Mouse (Mus musculus) gonadal fat pad, adult 2 months (tissue): ENCODE measurements around the gene Pip4k2c. TPM values are rescaled to one million over a fixed set of nuclear protein-coding genes. Genes with fewer than 3 reads are reported as not detected.

ENCODE experiments used
- polyA plus RNA-seq: library from polyadenylated mRNA; depleted of rRNA; stranded (reverse); fragments of >200 nt; gene quantifications from 2 replicates; pipeline ENCODE4 v1.2.3, GENCODE M21; 2012; rRNA removed

Pip4k2c gene
- polyA plus RNA-seq, 1 experiment, result 76.9 TPM

Other genes with a start within 250 kb of the Pip4k2c start
- 119 and 121 TPM in 2 replicates for gene Ctdsp2, start 232.9 kb downstream of the Pip4k2c start, polyA plus RNA-seq
- gene Avil, start 210.9 kb downstream of the Pip4k2c start, polyA plus RNA-seq, result 0.07 and 0.13 TPM in 2 replicates
- 27.1 and 32.9 TPM in 2 replicates for gene Tsfm, start 180.7 kb downstream of the Pip4k2c start, polyA plus RNA-seq
- gene Mettl1, start 170.2 kb downstream of the Pip4k2c start, polyA plus RNA-seq, result 31.2 and 31.9 TPM in 2 replicates
- gene Eef1akmt3, start 170.1 kb downstream of the Pip4k2c start, polyA plus RNA-seq, result 0.55 and 0.86 TPM in 2 replicates
- gene Cyp27b1, start 163.3 kb downstream of the Pip4k2c start, polyA plus RNA-seq, result 0.22 TPM in 2 replicates
- 6.1 and 8.9 TPM in 2 replicates for gene March9, start 151.4 kb downstream of the Pip4k2c start, polyA plus RNA-seq
- 204 and 205 TPM in 2 replicates for gene Cdk4, start 148.1 kb downstream of the Pip4k2c start, polyA plus RNA-seq
- gene Tspan31, start 141.3 kb downstream of the Pip4k2c start, polyA plus RNA-seq, result 128 and 146 TPM in 2 replicates
- 5.3 and 5.7 TPM in 2 replicates for gene Agap2, start 136.3 kb downstream of the Pip4k2c start, polyA plus RNA-seq
- gene Os9, start 90.5 kb downstream of the Pip4k2c start, polyA plus RNA-seq, result 109 and 143 TPM in 2 replicates
- 60.5 and 112 TPM in 2 replicates for gene B4galnt1, start 46.4 kb downstream of the Pip4k2c start, polyA plus RNA-seq
- 1.0 and 1.2 TPM in 2 replicates for gene Slc26a10, start 30.9 kb downstream of the Pip4k2c start, polyA plus RNA-seq
- gene Arhgef25, start 21.5 kb downstream of the Pip4k2c start, polyA plus RNA-seq, result 25.7 and 29.6 TPM in 2 replicates
- gene Dtx3, start 15.9 kb downstream of the Pip4k2c start, polyA plus RNA-seq, result 91.3 and 116 TPM in 2 replicates
- gene Kif5a, start 51.8 kb upstream of the Pip4k2c start, polyA plus RNA-seq, result 2.4 and 6.4 TPM in 2 replicates
- gene Dctn2, start 54.8 kb upstream of the Pip4k2c start, polyA plus RNA-seq, result 228 and 280 TPM in 2 replicates
- 21.8 and 32.7 TPM in 2 replicates for gene Mbd6, start 77.4 kb upstream of the Pip4k2c start, polyA plus RNA-seq
- gene Mars, start 100.2 kb upstream of the Pip4k2c start, polyA plus RNA-seq, result 55.2 and 64.5 TPM in 2 replicates
- gene Arhgap9, start 110.4 kb upstream of the Pip4k2c start, polyA plus RNA-seq, result 9.3 and 9.7 TPM in 2 replicates
- 15.2 and 18.3 TPM in 2 replicates for gene Gli1, start 130.4 kb upstream of the Pip4k2c start, polyA plus RNA-seq
- 0.01 and 0.03 TPM in 2 replicates for gene Inhbe, start 142.8 kb upstream of the Pip4k2c start, polyA plus RNA-seq
- 0.06 TPM in 1 of 2 replicates, not detected in the other for gene Inhbc, start 158.8 kb upstream of the Pip4k2c start, polyA plus RNA-seq
- gene R3hdm2, start 168.7 kb upstream of the Pip4k2c start, polyA plus RNA-seq, result 51.4 and 79.1 TPM in 2 replicates